Mouse (Mus musculus): ENCODE results near the gene Olfr282.
"Not testable (repeated sequence)": the region's sequence is repeated elsewhere in the genome, so short reads cannot be mapped to it uniquely, and the experiment has no call there.

Olfr282 gene

DNA sequence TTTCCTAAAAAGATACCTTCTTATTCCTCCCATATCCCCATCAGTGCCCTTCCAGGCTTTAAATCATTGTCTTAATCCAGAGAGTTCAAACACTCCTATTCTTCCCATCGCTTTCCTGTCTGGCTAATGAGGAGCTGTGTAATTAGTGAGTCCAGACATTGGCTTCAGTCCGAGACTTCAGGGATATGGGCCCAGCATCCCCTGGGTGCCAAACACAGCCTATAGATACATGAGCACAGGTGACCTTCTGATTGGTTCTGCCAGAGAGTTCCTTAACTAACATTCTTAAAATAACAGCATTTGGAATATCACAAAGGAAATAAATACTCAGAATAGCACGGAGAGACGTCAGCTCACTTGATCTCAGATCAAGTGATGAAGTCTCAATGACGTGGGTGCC is at the start of gene Olfr282:
Gene Olfr282 (plus strand): TSS at position 301 of the 400 bp plus-strand sequence.
- DNase-seq (ENCODE audit: low read depth), result not testable (repeated sequence)

DNA sequence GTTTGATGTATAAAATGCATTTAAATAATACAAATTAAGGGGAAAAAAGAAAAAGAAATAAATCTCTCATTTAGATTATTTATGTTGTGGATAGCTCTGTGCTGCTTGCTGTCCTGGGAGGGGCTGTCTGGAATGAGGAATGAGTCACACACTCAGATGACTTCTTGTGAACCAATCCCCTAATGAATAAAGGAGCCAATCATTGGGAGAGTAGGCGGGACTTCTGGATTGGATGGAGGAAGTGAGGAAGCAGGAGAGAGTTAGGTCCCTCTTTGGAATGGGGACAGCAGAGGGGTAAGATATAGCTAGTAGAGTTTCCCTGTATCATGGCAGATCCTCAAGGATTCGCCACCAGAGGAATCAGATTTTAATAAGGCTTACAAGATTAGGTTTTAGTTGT is 43.4 kb upstream of the Olfr282 start:
- DNase-seq (ENCODE audit: low read depth), result no peak

DNA sequence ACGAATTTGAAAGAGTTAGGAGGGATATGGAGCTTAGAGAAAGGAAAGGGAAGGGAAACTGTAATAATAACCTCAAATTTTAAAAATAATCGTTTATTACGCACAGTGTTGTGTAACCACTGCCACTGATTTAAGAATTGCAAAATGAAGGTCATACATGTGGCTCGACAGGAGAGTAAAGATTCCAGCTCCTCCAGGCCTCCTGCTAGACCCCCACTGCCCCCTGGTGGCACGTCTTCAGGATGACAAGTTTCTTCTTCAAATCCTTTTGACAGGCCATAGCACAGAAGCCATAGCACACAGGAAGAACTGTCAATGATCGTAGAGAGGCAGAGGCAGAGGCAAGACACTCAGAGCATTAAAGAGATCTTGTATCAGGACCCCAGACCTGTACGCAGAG is 41.2 kb upstream of the Olfr282 start:
- peak; percentile 53 for DNase-seq (ENCODE audit: low read depth)

DNA sequence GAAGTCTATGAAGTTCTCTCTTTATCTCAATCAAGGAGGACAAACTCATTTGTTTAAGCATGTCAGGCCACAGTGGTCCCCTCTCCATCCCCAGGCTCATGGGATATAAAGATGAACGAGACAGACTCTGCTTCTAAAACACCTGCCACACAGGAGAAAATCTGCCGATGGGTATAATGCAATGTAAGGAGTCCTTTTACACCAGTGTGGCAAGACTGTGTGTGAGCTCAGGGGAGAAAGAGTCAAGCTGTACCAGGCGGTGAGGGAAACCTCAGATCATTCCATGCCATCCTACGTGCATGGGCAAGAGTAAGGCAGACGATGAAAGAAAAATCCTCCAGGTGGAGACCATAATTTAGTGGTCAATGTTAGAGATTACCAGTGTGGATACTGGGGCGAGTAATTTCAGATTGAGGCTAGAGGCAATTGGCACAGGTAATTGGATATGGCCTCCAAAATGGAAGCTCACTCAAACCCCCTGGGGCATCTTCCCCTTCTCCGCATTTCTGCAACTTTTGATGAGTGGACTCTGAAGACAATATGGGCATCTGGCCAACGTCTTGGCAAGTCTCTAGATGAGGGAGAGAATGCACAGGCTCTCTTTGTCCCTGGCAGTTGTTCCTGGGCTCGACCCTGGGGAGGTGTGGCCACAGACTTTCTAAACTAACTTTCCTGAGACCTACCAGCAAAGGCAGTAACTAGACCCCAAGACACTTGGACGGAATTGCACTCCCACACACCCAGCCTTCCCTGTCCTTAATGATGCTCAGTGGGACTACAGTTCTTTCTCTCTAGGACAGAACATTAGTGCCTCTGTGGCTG is 39.7 kb upstream of the Olfr282 start:
- no peak for DNase-seq (ENCODE audit: low read depth)

DNA sequence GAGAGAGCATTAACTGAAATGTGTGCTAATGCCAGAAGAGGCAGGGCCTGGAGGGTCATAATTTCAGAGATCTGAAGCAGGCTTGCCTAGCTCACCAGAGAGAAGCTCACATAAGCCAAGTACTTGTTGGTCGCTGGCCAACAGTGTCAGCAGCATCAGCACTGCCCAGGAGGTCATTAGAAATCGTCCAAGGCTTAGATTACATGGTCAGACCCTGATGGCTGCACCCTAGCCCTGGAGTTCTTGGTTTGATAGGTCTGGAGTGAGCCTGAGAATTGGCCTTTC is 39.2 kb upstream of the Olfr282 start:
- no peak for DNase-seq (ENCODE audit: low read depth)

DNA sequence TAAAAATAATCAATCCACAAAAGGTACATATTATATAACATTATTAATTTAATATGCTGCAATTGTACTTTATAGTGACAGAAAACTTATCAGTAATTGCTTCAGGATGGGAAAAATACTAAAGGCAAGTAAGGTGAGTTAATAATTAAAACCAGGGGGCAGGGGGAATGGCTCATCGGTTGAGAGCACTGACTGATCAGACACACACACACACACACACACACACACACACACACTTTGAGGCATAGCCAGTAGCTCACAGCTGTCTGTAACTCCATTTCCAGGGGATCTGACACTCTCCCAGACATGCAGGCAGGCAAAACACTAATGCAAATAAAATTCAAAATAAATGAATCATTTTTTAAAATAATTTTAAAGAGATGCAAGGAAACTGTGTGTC is 33.9 kb upstream of the Olfr282 start:
- DNase-seq (ENCODE audit: low read depth), result no peak

DNA sequence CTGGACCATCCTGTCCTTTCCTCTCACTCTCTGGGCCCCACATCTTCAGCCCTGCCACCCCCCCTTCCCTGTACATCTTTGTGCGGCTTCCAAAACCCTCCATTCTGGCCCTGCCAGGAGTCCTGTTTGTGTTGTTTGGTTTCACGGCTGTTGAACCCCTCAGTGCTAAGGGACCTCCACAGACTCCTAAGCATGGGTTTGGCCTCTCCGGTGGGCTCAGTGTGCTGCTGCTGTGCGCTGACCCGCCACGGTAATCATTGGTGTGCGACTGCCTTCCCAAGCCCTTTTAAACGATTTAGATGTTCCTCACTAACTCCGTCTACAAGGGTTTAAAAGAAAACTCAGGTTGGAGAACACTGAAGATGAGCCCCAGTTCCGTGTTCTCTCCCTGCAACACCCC is 28.7 kb upstream of the Olfr282 start:
- DNase-seq (ENCODE audit: low read depth), result no peak

DNA sequence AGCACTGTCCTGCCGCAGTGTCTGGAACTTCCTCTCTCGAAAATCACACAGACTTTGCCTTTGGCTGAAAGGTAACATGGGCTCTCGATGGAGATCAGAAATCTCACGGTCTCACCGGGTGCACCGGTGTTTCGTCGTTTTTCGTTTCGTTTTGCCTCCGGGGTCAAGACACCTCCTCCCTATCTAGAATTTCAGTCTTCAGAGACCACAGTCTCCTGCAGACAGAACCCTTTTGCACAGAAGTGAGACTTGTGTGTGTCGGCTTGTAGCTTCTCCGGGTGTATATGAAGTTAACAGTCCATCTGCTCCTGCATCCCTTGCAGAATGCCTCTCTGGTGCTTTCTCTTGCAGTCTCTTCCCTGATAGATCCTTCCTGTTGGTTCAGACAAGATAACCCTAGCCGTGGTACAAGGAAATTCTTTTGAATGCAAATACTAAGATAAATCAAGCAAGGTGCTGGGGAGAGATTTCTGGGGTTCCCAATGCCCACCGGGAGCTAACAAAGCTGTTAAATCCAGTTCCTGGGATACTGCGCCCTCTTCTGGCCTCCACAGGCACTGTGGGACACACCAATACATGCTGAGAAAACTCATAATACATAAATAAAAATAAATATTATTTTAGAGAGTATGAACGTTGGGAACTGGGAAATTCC is 22.5 kb upstream of the Olfr282 start:
- DNase-seq (ENCODE audit: low read depth), result no peak

DNA sequence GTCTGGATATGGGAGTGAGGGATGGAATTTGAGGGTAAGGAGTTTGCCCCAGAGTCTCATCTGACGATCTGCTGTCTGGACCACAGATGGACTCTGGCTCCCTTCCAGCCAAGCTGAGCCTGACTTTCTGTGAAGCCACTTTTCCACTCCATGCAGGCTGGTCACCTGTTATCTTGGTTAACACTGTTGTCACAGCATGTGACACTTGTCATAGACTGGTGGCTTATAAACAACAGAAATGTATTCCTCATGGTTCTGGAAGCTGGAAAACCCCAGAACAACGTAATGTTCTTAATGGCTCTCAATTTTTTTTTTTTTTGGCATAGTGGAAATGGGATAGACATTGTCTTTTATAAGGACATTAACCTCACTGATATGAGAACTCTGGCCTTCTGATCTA is 21.4 kb upstream of the Olfr282 start:
- no peak for DNase-seq (ENCODE audit: low read depth)

DNA sequence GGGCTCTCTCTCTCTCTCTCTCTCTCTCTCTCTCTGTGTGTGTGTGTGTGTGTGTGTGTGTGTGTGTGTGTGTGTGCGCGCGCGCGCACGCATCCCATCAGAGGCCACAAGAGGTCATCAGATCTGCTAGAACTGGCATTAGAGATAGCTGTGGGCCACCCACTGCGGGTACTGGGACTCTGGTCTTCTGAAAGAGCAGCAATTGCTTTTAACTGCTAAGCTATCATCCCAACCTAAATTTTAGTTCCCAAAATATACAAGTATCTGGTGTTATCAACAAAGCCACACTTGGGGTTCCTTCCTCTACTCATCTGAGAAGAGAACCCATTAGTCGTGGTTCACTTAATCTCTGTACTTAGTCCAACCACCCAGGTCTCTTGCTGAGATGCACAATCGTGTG is 20.8 kb upstream of the Olfr282 start:
- DNase-seq (ENCODE audit: low read depth), result no peak

DNA sequence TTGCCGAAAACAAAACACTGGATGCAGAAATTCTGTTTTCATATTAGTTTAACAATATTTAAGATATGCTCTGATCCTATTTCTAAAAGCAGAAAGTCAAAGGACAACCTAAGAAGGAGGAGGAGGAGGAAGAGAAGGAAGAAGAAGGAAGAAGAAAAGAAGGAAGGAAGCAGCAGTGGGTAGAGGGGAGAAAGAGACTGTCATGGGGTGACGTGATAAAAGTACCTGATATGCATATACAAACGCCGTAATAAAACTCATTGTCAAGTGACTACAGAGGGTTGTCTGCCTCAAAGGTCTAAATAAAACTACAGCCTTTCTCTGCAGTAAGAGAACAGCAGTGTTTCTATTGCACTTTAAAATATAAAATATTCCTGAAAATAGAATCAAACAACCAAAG is 15.0 kb upstream of the Olfr282 start:
- DNase-seq (ENCODE audit: low read depth), result no peak

DNA sequence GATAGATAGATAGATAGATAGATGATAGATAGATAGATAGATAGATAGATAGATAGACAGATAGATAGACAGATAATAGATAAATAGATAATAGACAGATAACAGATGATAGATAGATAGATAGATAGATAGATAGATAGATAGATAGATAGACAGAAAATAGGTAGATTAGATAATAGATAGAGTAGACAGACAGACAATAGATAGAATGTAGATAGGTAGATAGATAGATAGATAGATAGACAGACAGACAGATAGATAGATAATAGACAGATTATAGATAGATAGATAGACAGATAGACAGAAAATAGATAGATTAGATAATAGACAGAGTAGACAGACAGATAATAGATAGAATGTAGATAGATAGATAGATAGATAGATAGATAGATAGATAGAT is 14.2 kb upstream of the Olfr282 start:
- DNase-seq (ENCODE audit: low read depth), result not testable (repeated sequence)

DNA sequence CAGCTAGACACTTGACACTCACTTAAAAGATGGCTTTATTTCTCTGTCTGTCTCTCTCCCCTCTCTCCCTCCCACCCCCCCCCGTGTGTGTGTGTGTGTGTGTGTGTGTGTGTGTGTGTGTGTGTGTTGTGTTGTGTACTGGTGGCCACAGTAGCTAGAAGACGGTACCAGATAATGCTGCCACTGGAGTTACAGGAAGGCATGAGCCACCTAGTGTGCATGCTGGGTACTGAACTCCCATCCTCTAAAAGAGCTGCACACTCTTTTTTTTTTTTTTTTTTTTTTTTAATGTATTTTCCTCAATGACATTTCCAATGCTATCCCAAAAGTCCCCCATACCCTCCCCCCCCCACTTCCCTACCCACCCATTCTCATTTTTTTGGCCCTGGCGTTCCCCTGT is 13.7 kb upstream of the Olfr282 start:
- not testable (repeated sequence) for DNase-seq (ENCODE audit: low read depth)

DNA sequence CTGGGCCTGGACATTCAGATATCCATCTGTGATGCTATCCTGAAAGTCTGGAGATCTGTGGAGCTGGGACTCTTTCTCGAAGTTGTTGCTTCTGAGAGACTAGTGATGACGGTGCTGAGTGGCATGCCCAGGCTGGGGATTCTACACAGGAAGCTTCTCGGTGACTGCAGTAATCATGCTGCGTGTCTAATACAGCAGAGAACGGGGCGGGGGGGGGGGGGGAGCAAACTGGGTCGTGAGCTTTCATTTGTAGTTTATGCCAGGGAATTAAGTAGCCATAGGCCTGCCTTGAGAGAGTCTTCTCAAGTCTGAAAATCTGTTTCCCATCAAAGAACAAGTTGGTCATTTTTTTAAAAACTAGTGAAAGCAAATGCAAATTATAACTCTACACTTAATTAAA is 12.9 kb upstream of the Olfr282 start:
- DNase-seq (ENCODE audit: low read depth), result no peak

DNA sequence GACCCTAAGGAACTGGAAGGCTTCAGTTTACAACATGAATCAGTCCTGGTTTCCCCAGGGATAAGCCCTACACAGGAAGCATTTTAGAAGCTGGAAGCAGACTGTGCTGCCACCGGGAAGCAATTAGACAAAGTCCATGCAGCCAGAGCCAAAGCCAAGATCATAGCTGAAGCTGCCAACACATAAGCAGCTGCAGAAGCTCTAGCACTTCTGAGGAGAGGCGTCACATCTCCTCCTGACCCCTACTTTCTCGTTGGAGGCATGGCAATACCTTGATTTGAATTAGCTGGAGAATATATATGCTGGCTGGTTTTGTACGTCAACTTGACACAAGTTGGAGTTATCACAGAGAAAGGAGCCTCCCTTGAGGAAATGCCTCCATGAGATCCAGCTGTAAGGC is 10.1 kb upstream of the Olfr282 start:
- no peak for DNase-seq (ENCODE audit: low read depth)

DNA sequence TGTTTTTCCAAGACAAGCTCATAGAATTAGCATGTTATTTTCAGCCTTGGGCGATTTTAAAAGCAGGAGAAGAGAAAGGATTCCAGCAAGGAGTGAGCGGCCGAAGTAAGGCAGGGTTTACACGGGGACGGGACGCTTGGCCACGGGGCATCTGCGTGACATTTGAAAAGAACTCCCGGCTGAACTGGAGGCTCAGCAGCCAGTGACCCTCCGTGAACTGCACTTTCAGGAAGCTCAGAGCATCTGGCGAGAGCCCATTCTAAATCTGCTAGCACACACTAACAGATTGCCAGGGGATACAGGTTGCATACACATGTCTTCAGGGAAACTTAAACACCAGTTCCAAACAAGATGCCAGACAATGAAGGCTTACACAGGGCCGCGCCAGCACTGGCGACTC is 6.7 kb upstream of the Olfr282 start:
- DNase-seq (ENCODE audit: low read depth), result no peak

DNA sequence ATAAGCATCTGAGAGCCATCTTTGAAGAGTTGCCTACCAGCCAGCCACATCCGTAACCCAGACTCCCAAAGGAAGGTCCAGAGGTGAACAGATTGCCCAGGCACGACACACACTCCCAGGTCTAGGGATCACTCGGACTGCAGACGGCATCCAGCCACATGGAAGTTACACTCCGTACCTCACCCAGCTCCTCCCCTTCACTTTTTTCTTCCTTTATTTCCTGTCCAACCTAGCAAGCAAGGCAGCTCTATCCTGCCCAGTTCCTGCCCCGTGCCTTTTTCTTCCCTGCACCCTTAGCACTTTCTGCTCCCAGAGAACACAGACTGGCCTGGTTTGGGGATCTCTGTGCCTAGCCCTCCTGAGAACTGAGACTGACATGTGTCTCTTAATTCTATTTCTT is 6.3 kb upstream of the Olfr282 start:
- DNase-seq (ENCODE audit: low read depth), result no peak

DNA sequence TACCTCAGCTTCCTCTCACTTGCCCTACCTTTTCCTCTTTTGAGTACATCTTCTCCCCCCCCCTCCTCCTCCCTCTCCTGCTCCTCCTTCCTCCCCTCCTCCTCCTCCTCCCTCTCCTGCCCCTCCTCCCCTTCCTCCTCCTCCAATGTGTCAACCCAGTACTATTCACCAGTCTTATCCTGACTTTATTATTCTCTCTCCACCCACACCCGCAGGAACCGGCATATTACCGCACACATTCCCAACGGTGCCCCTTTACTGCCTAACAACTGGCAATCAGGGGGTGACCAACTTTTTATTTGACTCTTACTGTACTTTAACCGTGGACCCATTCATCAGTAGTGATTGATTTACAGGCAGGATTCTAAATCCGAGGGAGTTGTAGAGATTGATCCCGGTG is 5.8 kb upstream of the Olfr282 start:
- DNase-seq (ENCODE audit: low read depth), result no peak

DNA sequence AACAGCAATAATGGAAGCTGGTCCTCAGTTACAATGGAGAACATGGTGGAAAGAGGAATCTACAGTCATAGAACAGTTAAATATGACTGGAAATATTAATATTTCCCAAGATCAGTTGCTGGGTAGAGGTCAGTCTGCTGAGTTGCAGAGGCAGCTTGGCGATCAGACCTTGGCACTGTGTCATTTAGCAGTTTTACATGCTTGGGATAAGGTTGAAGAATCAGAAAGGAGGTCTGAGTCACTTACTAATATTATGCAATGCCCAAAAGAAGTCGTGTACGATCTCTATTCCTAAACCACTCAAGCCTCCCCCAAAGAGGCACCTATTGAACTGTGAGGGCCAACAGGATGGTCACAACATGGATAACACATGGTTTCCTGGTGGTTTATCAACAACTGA is 13.5 kb downstream of the Olfr282 start:
- DNase-seq (ENCODE audit: low read depth), result no peak

DNA sequence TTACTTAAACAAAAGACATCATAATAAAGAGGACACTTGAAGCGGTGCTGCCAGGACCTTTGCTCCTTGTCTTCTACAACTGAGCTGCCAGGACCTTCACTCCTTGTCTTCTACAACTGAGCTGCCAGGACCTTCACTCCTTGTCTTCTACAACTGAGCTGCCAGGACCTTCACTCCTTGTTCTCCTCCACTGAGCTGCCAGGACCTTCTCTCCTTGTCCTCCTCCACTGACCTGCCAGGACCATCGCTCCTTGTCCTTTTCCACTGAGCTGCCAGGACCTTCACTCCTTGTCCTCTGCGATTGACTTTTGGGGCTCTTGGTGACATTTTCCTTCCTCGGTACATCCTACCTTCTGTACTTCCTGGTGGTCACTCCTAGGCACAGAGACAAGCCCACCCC is 17.5 kb downstream of the Olfr282 start:
- no peak for DNase-seq (ENCODE audit: low read depth)

DNA sequence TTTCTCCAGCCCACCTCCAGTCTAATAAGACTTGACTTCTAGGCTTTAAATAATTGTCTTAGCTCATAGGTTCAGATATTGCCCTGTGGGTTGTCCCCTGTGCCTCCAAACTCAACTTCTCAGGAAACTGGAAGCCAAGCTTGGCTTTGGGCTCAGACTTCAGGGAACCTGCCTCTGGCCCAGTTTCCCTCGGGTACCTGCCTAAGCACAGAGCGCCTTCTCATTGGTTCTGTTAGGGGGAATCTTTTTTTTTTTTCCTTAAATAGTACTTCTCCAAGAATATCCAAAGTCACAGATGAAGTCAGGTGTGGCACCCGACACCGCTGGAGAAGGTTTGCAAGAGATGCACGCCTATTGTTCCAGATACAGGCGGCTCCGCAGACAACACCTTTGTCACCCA is 21.3 kb downstream of the Olfr282 start, which contains the start of gene Olfr281:
Gene Olfr281 (plus strand): TSS at position 301 of the 400 bp plus-strand sequence.
- DNase-seq (ENCODE audit: low read depth), result no peak

DNA sequence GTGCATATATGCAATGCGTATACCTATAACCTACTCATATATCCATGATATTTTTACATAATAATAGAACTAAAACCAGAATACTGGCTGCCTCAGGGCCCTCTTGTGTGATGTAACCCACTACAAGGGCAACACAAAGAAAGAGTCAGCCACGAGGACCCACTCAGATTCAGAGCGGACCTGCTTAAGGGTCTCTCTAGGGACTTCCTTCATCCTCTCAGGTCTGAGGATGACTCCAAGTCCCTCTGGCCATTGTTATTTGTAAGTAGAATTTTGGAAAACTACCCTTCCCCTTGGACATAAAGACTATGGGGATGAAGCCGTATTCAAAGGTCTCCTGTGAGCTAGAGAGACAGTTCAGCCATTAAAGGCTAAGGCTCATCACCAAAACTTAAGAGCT is 38.6 kb downstream of the Olfr282 start, which contains the start of gene OR5BS1P:
Gene OR5BS1P (plus strand): TSS at position 301 of the 400 bp plus-strand sequence.
- DNase-seq (ENCODE audit: low read depth), result no peak

DNA sequence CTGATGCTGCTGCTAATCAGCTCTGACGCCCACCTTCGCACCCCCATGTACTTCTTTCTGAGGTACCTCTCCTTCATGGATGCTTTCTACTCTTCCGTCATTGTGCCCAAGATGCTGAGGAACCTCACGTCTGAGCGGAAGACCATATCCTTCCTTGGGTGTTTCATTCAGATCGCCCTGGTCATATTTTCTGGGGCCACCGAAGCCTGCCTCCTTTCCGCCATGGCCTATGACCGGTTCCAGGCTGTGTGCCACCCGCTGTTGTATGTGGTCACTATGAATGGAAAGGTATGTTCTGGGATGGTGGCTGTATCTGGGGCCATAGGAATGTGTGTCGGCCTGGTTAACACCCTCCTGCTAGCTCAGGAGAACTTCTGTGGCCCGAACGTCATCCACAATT is 40.5 kb downstream of the Olfr282 start:
- DNase-seq (ENCODE audit: low read depth), result no peak

DNA sequence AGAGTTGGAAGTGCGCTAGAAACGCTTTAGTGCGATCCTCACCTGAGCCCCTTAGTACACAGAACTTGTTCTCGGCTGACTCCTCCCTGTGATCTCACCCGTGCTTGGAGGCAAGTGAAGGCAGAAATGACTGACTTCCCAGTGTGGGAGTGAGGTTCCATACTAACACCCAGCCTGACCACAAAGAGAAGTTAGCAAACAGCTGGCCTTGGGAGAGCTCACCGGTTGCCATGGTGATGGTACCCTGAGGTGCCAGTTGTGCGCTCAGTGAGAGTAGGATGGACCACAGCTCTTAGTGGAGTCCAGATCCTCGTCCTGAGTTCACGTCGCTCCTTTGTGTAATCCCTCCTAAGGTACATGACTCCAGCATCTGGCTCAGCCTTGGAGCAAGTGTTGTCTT is 43.9 kb downstream of the Olfr282 start:
- no peak for DNase-seq (ENCODE audit: low read depth)

Measured in fibroblast of lung, adult 2 months (primary cell).